Mouse (Mus musculus) heart, postnatal 0 days (tissue): ENCODE measurements around the gene Bud23.

Experiments
- CTCF ChIP-seq: IDR thresholded peaks from 2 replicates; pipeline ENCODE4 v1.5.1; 2016; ENCODE audit warnings: antibody characterized with exemption, control low read depth, low read depth
- EP300 ChIP-seq: IDR thresholded peaks from 2 replicates; pipeline ENCODE4 v1.6.1; 2016; ENCODE audit warnings: antibody characterized with exemption, low read depth

DNA sequence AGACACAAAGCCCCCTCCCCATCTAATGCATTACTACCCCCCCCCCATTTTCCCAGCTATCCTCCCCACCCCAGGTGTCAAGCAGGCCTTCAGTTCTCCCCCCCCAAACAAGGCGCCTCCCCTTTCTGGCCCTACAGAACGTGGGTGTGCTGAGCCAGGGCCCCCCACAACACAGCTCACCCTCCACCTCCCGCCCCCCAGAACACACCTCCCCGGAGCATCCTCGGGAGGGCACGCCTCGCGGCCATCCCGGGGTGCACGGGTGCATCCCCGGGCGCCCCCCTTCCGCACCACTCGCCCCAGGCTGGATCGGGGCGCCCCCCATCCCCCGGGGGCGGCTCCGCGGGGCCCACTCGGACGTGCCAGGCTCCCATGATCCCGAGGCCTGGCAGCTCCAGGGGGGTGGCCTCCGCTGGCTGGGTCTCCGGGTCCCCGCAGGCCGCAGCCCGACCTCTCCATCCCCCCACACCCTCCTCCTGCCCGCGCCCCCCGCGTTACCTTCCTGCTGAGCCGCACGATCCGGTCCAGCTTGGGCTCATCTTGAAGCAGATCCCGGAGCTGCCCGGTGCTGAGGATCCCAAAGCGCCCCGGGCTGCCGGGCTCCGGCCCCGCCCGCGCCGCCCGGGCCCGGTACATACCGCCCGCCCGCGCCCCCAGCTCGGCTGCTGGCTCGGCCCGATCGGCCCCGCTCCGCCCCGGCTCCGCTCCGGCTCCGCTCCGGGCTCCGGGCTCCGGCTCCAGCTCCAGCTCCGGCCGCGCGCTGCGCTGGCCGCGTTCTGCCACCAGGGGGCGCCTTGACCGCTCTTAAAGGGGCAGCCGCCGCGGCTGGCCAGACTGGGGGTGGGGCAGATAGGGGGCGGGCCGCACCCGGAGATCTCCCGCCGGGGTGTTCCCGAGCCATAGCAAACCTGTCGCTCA lies 13.1 kb upstream of the Bud23 start, which contains the start of gene Vps37d:
- TF ChIP-seq CTCF, result peak; percentile 72
- TF ChIP-seq EP300, result no peak
